Mouse (Mus musculus) liver, adult 2 months (tissue): ENCODE measurements around the gene Tle6.

Experiments used
- CTCF ChIP-seq: fragments of 200-500 bp; IDR thresholded peaks from 2 replicates; pipeline ENCODE4 v1.5.1; 2011; ENCODE audit warnings: low read depth, low read length, control low read depth
- POLR2A ChIP-seq: fragments of 200-500 bp; IDR thresholded peaks from 2 replicates; pipeline ENCODE4 v1.6.1; 2011; ENCODE audit warnings: low read length, control low read depth; ENCODE audit not compliant: insufficient read depth; ENCODE audit errors: extremely low read depth

DNA sequence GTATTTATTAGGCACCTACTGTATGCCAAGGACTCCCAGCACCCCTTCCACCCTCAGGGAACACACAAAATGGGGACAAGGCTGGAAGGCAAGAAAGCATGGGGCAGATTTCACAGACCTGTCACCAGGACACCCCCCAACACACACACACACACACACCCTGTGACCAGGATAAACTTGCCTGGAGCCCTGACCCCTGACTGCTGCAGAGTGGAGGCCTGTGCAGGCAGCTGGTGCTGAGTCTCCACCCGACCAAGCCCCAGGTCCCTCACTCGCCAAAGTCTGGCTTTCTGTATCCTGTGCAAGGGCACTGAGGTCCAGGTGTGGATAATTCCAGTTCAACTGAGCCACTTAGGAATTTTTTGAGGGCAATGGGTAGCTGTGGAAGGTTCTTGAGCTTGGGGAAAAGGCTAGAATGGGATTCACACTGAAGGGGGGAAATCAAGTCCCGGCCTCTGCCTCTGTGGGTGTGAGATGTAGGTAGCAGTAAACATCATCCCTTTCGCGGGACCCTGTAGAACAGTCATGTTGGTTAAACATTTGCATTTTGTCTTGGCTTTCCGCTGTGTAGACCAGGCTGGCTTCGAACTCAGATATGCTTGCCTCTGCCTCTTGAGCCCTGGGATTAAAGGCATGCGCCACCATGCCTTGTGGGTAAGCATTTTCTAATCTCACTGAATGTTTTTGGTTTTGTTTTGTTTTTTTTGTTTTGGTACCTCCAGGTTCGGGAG, 31.2 kb downstream of the Tle6 start:
- TF ChIP-seq CTCF (no peak), POLR2A (no peak)
